Mouse (Mus musculus) embryonic fibroblast, embryonic 13.5 days (primary cell): ENCODE measurements around the gene Slc26a10.

Experiments used
- CTCF ChIP-seq: IDR thresholded peaks from 2 replicates; pipeline ENCODE4 v1.5.1; 2011; ENCODE audit warnings: mild to moderate bottlenecking, control low read depth, low read length, moderate library complexity, borderline replicate concordance; ENCODE audit not compliant: insufficient read depth
- POLR2A ChIP-seq: IDR thresholded peaks from 2 replicates; pipeline ENCODE4 v1.6.1; 2011; ENCODE audit warnings: low read depth, mild to moderate bottlenecking, control low read depth, low read length, moderate library complexity

DNA sequence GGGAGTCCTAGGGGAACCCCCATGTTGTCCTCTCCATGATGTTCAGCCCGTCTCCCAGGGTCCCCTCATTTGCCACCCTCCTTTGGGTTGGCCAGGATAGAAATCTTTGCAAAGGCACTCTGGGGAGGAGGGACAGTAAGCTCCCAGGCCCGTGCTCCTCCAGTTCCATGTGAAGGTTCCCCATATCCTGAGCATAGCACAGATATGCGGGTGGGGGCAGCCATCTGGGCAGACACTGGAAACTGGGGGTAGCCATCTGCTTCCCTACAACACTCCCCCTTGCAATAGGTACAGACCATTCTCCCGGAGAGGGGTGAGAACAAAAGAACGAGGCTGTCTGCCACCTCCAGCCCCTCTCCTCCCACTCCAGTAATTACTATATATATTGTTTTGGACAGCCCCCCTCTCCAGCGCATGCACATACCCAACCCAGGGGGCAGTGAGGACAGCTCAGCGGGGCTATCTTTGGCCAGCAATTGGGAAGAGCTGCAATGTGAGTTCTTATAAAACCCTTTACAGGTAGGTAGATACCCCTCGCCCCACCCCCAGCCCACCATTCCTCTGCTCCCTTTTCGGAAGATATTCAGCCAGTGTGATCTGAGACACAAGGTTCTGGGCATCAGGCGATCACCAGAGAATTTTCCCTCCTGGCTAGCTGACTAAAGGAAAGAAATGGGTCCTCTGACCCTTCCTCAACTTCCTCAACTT, 7.1 kb upstream of the Slc26a10 start:
- TF ChIP-seq POLR2A (no peak; the same call in 1 of the 2 replicates), CTCF (no peak)
